Mouse (Mus musculus) G1E (cell line): ENCODE results near the gene Zfp473.

Source experiments
- CTCF ChIP-seq: IDR thresholded peaks from 2 replicates; pipeline ENCODE4 v1.5.1; 2012; ENCODE audit warnings: low read depth, low read length, inconsistent platforms, mixed read lengths
- GATA1 ChIP-seq: IDR thresholded peaks from 2 replicates; pipeline ENCODE4 v1.6.1; 2012; ENCODE audit warnings: borderline replicate concordance, low read length, inconsistent platforms, mixed read lengths
- GATA2 ChIP-seq: IDR thresholded peaks from 2 replicates; pipeline ENCODE4 v1.6.1; 2012; ENCODE audit warnings: low read depth, low read length, inconsistent platforms, borderline replicate concordance
- TAL1 ChIP-seq: conservative IDR thresholded peaks from 2 replicates; pipeline ENCODE4 v1.6.1; 2012; ENCODE audit warnings: low read depth, low read length, inconsistent platforms, mixed read lengths

DNA sequence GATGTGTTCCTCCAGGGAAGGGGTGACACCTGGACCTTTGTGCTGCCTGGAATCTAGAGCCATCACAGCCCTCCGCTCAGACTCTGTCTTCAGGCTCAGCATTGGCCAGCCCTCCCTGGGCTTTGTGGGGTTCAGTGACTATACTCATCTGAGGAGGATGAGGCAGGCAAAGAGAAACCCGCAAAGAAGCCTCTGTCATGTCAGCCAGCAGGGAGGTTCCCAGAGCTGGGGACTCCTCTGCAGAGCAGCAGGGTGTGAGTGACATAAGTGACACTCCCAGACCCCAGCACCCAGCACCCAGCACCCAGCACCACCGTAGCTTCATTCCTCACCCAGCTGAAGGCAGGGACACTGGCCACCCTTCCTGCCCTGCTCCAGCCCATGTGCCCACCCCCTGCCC, 38.7 kb upstream of the Zfp473 start:
- no peak for TF ChIP-seq GATA1
- TF ChIP-seq CTCF = no peak
- TF ChIP-seq GATA2 = no peak
- TF ChIP-seq TAL1 = no peak
